Mouse (Mus musculus) regulatory T cell (primary cell): ENCODE measurements around the gene Zfp322a.
"Not testable (repeated sequence)": the region's sequence is repeated elsewhere in the genome, so short reads cannot be mapped to it uniquely, and the experiment has no call there.

Source experiments
- in situ Hi-C: fragments of 300-600 bp; cut with MboI, MseI; formaldehyde crosslinking; loops from one replicate; pipeline ENCODE4 v1.15.1; 2025; ENCODE audit warnings: high pct_unique_total_duplicates

Gene Zfp322a

GRCm38 (mm10) chr13:23317305-23317889 is 51.6 kb downstream of the Zfp322a start:
- in situ Hi-C loops, result no loop called here

- in situ Hi-C loops, result no loop called here
These were observed 55.9 kb downstream of the Zfp322a start for GRCm38 (mm10) chr13:23312909-23313669.

GRCm38 (mm10) chr13:23310036-23310435 is 59.0 kb downstream of the Zfp322a start:
- in situ Hi-C loops, result no loop called here

- in situ Hi-C loops, result no loop called here
These were observed 59.5 kb downstream of the Zfp322a start for GRCm38 (mm10) chr13:23309495-23310011.

- in situ Hi-C loops, result not testable (repeated sequence)
These were observed 60.2 kb downstream of the Zfp322a start for GRCm38 (mm10) chr13:23308639-23309307.

GRCm38 (mm10) chr13:23307069-23307814 is 61.8 kb downstream of the Zfp322a start:
- in situ Hi-C loops, result no loop called here

- in situ Hi-C loops, result no loop called here
These were observed 62.3 kb downstream of the Zfp322a start for GRCm38 (mm10) chr13:23306707-23307068.
